Mouse (Mus musculus) midbrain, embryonic 13.5 days (tissue): ENCODE measurements around the gene Phf12. TPM values are rescaled to one million over a fixed set of nuclear protein-coding genes. Genes with fewer than 3 reads are reported as not detected.
"Not testable (repeated sequence)": the region's sequence is repeated elsewhere in the genome, so short reads cannot be mapped to it uniquely, and the experiment has no call there.

Experiments
- ATAC-seq: fragments of 200-750 bp; cut with Nextera tagmentation; 2 replicates; pipeline ENCODE4 v1.8.0; 2017; ENCODE audit warnings: mild to moderate bottlenecking, moderate TSS enrichment, moderate library complexity
- H3K27ac ChIP-seq: fragments of 300-500 bp; sonication (generic); 2 replicates; pipeline ENCODE4 v1.5.1; 2015; ENCODE audit warnings: inconsistent platforms, mild to moderate bottlenecking, moderate library complexity
- H3K27me3 ChIP-seq: fragments of 300-500 bp; sonication (generic); 2 replicates; pipeline ENCODE4 v1.6.1; 2015; ENCODE audit warnings: mild to moderate bottlenecking, inconsistent platforms
- H3K36me3 ChIP-seq: fragments of 300-500 bp; sonication (generic); 2 replicates; pipeline ENCODE4 v1.6.1; 2015; ENCODE audit warnings: mild to moderate bottlenecking, inconsistent platforms
- H3K4me1 ChIP-seq: fragments of 300-500 bp; sonication (generic); replicated peaks from 2 replicates; pipeline ENCODE4 v1.6.1; 2015; ENCODE audit warnings: inconsistent platforms
- H3K4me2 ChIP-seq: fragments of 300-500 bp; sonication (generic); replicated peaks from 2 replicates; pipeline ENCODE4 v1.6.1; 2015; ENCODE audit warnings: moderate library complexity, mild to moderate bottlenecking, inconsistent platforms
- H3K4me3 ChIP-seq: fragments of 300-500 bp; sonication (generic); replicated peaks from 2 replicates; pipeline ENCODE4 v1.5.1; 2015; ENCODE audit warnings: mild to moderate bottlenecking, inconsistent platforms
- H3K9ac ChIP-seq: fragments of 300-500 bp; sonication (generic); replicated peaks from 2 replicates; pipeline ENCODE4 v1.6.1; 2015; ENCODE audit warnings: mild to moderate bottlenecking, inconsistent platforms
- H3K9me3 ChIP-seq: fragments of 300-500 bp; sonication (generic); 2 replicates; pipeline ENCODE4 v1.6.1; 2016; ENCODE audit warnings: mild to moderate bottlenecking, inconsistent platforms
- WGBS: fragments of 180-500 bp; shearing (Covaris S2); methylation state at CpG from one replicate; pipeline ENCODE4 v1.1.7; 2015; 5-methylcytosine and 5-hydroxymethylcytosine counted together
- polyA plus RNA-seq: library from polyadenylated mRNA; unstranded; fragments of >200 nt; fragmentation: Nextera tagmentation; extraction: Ambion mirVana; gene quantifications from 2 replicates; pipeline ENCODE4 v1.2.1, GENCODE M21; 2015

Phf12 gene
- polyA plus RNA-seq, 1 experiment from 2014 or later, result 22.8 TPM

GRCm38 (mm10) chr11:78037831-78038752 is 55.5 kb downstream of the Phf12 start, which contains the start of gene Flot2:
Gene Flot2, plus strand, starts transcription at chr11:78037931.
- 2% methylated on average over 55 of the region's 55 CpGs for WGBS

GRCm38 (mm10) chr11:78040878-78041277 is 58.3 kb downstream of the Phf12 start:
- no peaks in the 10 kb centered on the region for H3K9me3 ChIP-seq
- WGBS, result 68% methylated on average over 2 of the region's 2 CpGs
- ATAC-seq, result no peak
- no peaks in the 10 kb centered on the region for H3K27me3 ChIP-seq
- peaks cover 17% of the 10 kb centered on the region for H3K36me3 ChIP-seq
- H3K4me2 ChIP-seq, result no peak overlapping the region
- H3K4me1 ChIP-seq, result peaks cover 27% of the 10 kb centered on the region
- H3K27ac ChIP-seq, result no peak overlapping the region
- no peak overlapping the region for H3K4me3 ChIP-seq
- no peak overlapping the region for H3K9ac ChIP-seq

More at GRCm38 (mm10) chr11:78037831-78038752, 55.5 kb downstream of the Phf12 start, which contains the start of gene Flot2:
- Histone ChIP-seq H3K9me3 (no peaks in the 10 kb centered on the region), H3K4me2 (peak within 1 kb of the TSS; percentile 71), H3K9ac (peak within 1 kb of the TSS; percentile 95), H3K36me3 (peaks cover 28% of the 10 kb centered on the region), H3K27ac (peak within 1 kb of the TSS; percentile 87), H3K4me3 (peak within 1 kb of the TSS; percentile 93), H3K4me1 (peaks cover 43% of the 10 kb centered on the region), H3K27me3 (no peaks in the 10 kb centered on the region)
- ATAC-seq, result peak; percentile 91

GRCm38 (mm10) chr11:78042290-78042870 is 59.8 kb downstream of the Phf12 start:
- Histone ChIP-seq H3K36me3 (peaks cover 14% of the 10 kb centered on the region), H3K4me1 (peaks cover 20% of the 10 kb centered on the region)
- H3K9ac ChIP-seq, H3K9me3 ChIP-seq, H3K27me3 ChIP-seq, H3K4me3 ChIP-seq, H3K4me2 ChIP-seq, H3K27ac ChIP-seq, ATAC-seq: not testable (repeated sequence)
- WGBS, result 95% methylated on average over 4 of the region's 4 CpGs

- Histone ChIP-seq H3K36me3 (peaks cover 14% of the 10 kb centered on the region), H3K9me3 (no peaks in the 10 kb centered on the region), H3K4me1 (no peaks in the 10 kb centered on the region; the same call in 1 of the 2 replicates), H3K9ac (no peak overlapping the region), H3K4me2 (no peak overlapping the region), H3K4me3 (no peak overlapping the region), H3K27ac (no peak overlapping the region), H3K27me3 (no peaks in the 10 kb centered on the region)
- WGBS, result 91% methylated on average over 5 of the region's 5 CpGs
- ATAC-seq, result no peak
Measured at GRCm38 (mm10) chr11:78044758-78045251, 62.3 kb downstream of the Phf12 start.

GRCm38 (mm10) chr11:78048637-78049036 is 66.1 kb downstream of the Phf12 start:
- WGBS, result 96% methylated on average over 4 of the region's 4 CpGs
- not testable (repeated sequence) for ATAC-seq, H3K9me3 ChIP-seq, H3K9ac ChIP-seq, H3K4me2 ChIP-seq, H3K4me1 ChIP-seq, H3K4me3 ChIP-seq, H3K27ac ChIP-seq, H3K27me3 ChIP-seq
- peaks cover 36% of the 10 kb centered on the region for H3K36me3 ChIP-seq

- Histone ChIP-seq H3K4me3 (no peak overlapping the region), H3K27me3 (no peaks in the 10 kb centered on the region), H3K9ac (no peak overlapping the region), H3K4me1 (no peaks in the 10 kb centered on the region), H3K36me3 (peaks cover 74% of the 10 kb centered on the region), H3K27ac (no peak overlapping the region), H3K9me3 (no peaks in the 10 kb centered on the region), H3K4me2 (no peak overlapping the region)
- ATAC-seq, result no peak
- 96% methylated on average over 8 of the region's 8 CpGs for WGBS
Measured at GRCm38 (mm10) chr11:78053078-78053477, 70.5 kb downstream of the Phf12 start.

- H3K27me3 ChIP-seq, result no peaks in the 10 kb centered on the region
- WGBS, result 78% methylated on average over 8 of the region's 8 CpGs
- no peak overlapping the region for H3K9ac ChIP-seq
- ATAC-seq, result no peak
- H3K36me3 ChIP-seq, result peaks cover 79% of the 10 kb centered on the region
- H3K9me3 ChIP-seq, result no peaks in the 10 kb centered on the region
- 0 out of 2 replicates have a peak, but pooled peaks cover 3% of the 10 kb centered on the region for H3K4me1 ChIP-seq
- H3K27ac ChIP-seq, result no peak overlapping the region
- no peak overlapping the region for H3K4me2 ChIP-seq
- H3K4me3 ChIP-seq, result no peak overlapping the region
Measured at GRCm38 (mm10) chr11:78056946-78057345, 74.4 kb downstream of the Phf12 start.

GRCm38 (mm10) chr11:78059833-78060757 is 77.5 kb downstream of the Phf12 start:
- Histone ChIP-seq H3K4me3 (no peak overlapping the region), H3K27me3 (no peaks in the 10 kb centered on the region), H3K27ac (no peak overlapping the region), H3K36me3 (peaks cover 49% of the 10 kb centered on the region), H3K4me1 (0 out of 2 replicates have a peak, but pooled peaks cover 5% of the 10 kb centered on the region), H3K9ac (peak overlapping the region; percentile 32; the same call in 1 of the 2 replicates), H3K4me2 (no peak overlapping the region), H3K9me3 (no peaks in the 10 kb centered on the region)
- ATAC-seq, result peak; percentile 85
- 59% methylated on average over 9 of the region's 9 CpGs for WGBS

GRCm38 (mm10) chr11:78062563-78062962 is 80.0 kb downstream of the Phf12 start:
- no peaks in the 10 kb centered on the region for H3K27me3 ChIP-seq
- H3K27ac ChIP-seq, result no peak overlapping the region
- 0 out of 2 replicates have a peak, but pooled peaks cover 5% of the 10 kb centered on the region for H3K4me1 ChIP-seq
- ATAC-seq, result no peak
- H3K4me3 ChIP-seq, result no peak overlapping the region
- WGBS, result 81% methylated on average over 1 of the region's 1 CpGs
- H3K4me2 ChIP-seq, result no peak overlapping the region
- H3K9me3 ChIP-seq, result no peaks in the 10 kb centered on the region
- H3K36me3 ChIP-seq, result peaks cover 27% of the 10 kb centered on the region
- H3K9ac ChIP-seq, result no peak overlapping the region

- H3K9me3 ChIP-seq, result no peaks in the 10 kb centered on the region
- H3K4me3 ChIP-seq, result no peak overlapping the region
- no peaks in the 10 kb centered on the region for H3K27me3 ChIP-seq
- no peak overlapping the region for H3K27ac ChIP-seq
- H3K4me1 ChIP-seq, result 0 out of 2 replicates have a peak, but pooled peaks cover 5% of the 10 kb centered on the region
- no peaks in the 10 kb centered on the region for H3K36me3 ChIP-seq
- H3K9ac ChIP-seq, result no peak overlapping the region
- 44% methylated on average over 2 of the region's 2 CpGs for WGBS
- no peak overlapping the region for H3K4me2 ChIP-seq
- no peak for ATAC-seq
Measured at GRCm38 (mm10) chr11:78065906-78066305, 83.4 kb downstream of the Phf12 start.

GRCm38 (mm10) chr11:78066641-78067040 is 84.1 kb downstream of the Phf12 start:
- Histone ChIP-seq H3K27me3 (no peaks in the 10 kb centered on the region), H3K9ac (no peak overlapping the region), H3K9me3 (no peaks in the 10 kb centered on the region), H3K27ac (no peak overlapping the region), H3K4me3 (no peak overlapping the region), H3K4me2 (no peak overlapping the region), H3K36me3 (peaks cover under 1% of the 10 kb centered on the region), H3K4me1 (0 out of 2 replicates have a peak, but pooled peaks cover 5% of the 10 kb centered on the region)
- ATAC-seq, result no peak
- WGBS, result 83% methylated on average over 2 of the region's 2 CpGs
